Mouse (Mus musculus): ENCODE data around the gene Gm4788.
"Not testable (repeated sequence)": the region's sequence is repeated elsewhere in the genome, so short reads cannot be mapped to it uniquely, and the experiment has no call there.

Gm4788 gene

GRCm38 (mm10) chr1:139781143-139781542, at the start of gene Gm4788:
TSS of gene Gm4788 (minus strand) at chr1:139781243.
- DNase-seq (ENCODE audit: low spot score) = no peak

GRCm38 (mm10) chr1:139808594-139808993, 27.6 kb upstream of the Gm4788 start:
- DNase-seq (ENCODE audit: low spot score) = no peak

- DNase-seq (ENCODE audit: low spot score) = not testable (repeated sequence)
These were observed 11.1 kb downstream of the Gm4788 start for GRCm38 (mm10) chr1:139769913-139770312.

- not testable (repeated sequence) for DNase-seq (ENCODE audit: low spot score)
These were observed 64.4 kb downstream of the Gm4788 start for GRCm38 (mm10) chr1:139716681-139717080.

GRCm38 (mm10) chr1:139716249-139716648, 64.8 kb downstream of the Gm4788 start:
- DNase-seq (ENCODE audit: low spot score) = not testable (repeated sequence)

GRCm38 (mm10) chr1:139649921-139650320, 131.1 kb downstream of the Gm4788 start:
- not testable (repeated sequence) for DNase-seq (ENCODE audit: low spot score)
